Mouse (Mus musculus): ENCODE measurements around the gene Gm13275. TPM values are rescaled to one million over a fixed set of nuclear protein-coding genes. Genes with fewer than 3 reads are reported as not detected.
"Not testable (repeated sequence)": the region's sequence is repeated elsewhere in the genome, so short reads cannot be mapped to it uniquely, and the experiment has no call there.

Gene Gm13275
- total RNA-seq, 2 experiments from 2014 or later: not detected

DNA sequence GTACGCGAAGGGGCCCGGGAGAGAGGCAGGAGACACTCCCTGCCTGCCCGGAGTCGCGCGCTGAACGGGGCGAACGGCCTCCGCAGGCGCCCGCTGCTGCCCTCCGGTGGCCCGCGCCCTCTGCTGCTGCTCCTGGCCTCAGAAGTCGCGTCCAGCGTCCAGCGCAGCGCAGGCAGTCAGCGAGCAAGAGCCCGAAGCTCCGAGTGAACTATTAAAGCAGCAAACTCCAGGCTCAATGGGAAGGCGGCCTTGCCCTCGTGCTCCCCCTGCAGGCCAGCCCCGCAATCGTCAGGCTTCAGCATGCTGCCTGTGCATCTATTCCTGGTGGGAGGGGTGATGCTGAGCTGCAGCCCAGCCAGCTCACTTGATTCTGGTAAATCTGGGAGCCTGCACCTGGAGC lies 3.0 kb upstream of the Gm13275 start, which contains the start of gene Gm13278:
Gene Gm13278, plus strand, starts transcription at position 301 of the 400 bp plus-strand sequence.
- intact Hi-C loops (cut with DNase I): not testable (repeated sequence)

DNA sequence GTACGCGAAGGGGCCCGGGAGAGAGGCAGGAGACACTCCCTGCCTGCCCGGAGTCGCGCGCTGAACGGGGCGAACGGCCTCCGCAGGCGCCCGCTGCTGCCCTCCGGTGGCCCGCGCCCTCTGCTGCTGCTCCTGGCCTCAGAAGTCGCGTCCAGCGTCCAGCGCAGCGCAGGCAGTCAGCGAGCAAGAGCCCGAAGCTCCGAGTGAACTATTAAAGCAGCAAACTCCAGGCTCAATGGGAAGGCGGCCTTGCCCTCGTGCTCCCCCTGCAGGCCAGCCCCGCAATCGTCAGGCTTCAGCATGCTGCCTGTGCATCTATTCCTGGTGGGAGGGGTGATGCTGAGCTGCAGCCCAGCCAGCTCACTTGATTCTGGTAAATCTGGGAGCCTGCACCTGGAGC lies 2.8 kb downstream of the Gm13275 start, which contains the start of gene Gm13279:
Gene Gm13279, plus strand, starts transcription at position 301 of the 400 bp plus-strand sequence.
- DNase-seq; intact Hi-C loops (cut with DNase I): not testable (repeated sequence)

More for the DNA sequence above, 3.0 kb upstream of the Gm13275 start, which contains the start of gene Gm13278:
- DNase-seq: not testable (repeated sequence)

GRCm38 (mm10) chr4:88799365-88799764 lies 5.1 kb downstream of the Gm13275 start, which contains the start of gene Gm13285:
Gene Gm13285, plus strand, starts transcription at chr4:88799665.
- intact Hi-C loops (cut with DNase I); DNase-seq: not testable (repeated sequence)

DNA sequence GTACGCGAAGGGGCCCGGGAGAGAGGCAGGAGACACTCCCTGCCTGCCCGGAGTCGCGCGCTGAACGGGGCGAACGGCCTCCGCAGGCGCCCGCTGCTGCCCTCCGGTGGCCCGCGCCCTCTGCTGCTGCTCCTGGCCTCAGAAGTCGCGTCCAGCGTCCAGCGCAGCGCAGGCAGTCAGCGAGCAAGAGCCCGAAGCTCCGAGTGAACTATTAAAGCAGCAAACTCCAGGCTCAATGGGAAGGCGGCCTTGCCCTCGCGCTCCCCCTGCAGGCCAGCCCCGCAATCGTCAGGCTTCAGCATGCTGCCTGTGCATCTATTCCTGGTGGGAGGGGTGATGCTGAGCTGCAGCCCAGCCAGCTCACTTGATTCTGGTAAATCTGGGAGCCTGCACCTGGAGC lies 8.7 kb downstream of the Gm13275 start, which contains the start of gene Gm13287:
Gene Gm13287, plus strand, starts transcription at position 301 of the 400 bp plus-strand sequence.
- DNase-seq; intact Hi-C loops (cut with DNase I): not testable (repeated sequence)

- intact Hi-C loops (cut with DNase I): not testable (repeated sequence)
Measured at GRCm38 (mm10) chr4:88805231-88805630, 10.9 kb downstream of the Gm13275 start, which contains the start of gene Gm13288. Gene Gm13288, plus strand, starts transcription at chr4:88805531.

GRCm38 (mm10) chr4:88805761-88806160 lies 11.5 kb downstream of the Gm13275 start:
- intact Hi-C loops (cut with DNase I); DNase-seq: not testable (repeated sequence)

More at GRCm38 (mm10) chr4:88805231-88805630, 10.9 kb downstream of the Gm13275 start, which contains the start of gene Gm13288:
- DNase-seq: not testable (repeated sequence)

DNA sequence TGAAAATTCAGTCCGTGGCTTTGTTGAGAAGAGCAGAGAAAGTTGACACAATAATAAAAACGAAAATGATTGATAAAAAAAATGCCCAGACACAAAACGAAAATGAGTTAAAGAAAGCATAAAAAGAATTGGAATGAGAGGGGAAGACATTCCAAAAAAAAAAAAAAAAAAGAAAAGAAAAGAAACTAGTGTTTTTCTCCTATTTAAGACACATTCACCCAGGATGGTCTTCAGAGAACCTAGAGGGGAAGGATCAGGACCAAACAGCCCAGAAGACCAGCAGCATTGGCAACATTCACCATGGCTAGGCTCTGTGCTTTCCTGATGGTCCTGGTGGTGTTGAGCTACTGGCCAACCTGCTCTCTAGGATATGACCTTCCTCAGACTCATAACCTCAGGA lies 21.6 kb downstream of the Gm13275 start, which contains the start of gene Ifna7:
Gene Ifna7, plus strand, starts transcription at position 301 of the 400 bp plus-strand sequence.
- intact Hi-C loops (cut with DNase I): no loop called here
- no peak for DNase-seq

DNA sequence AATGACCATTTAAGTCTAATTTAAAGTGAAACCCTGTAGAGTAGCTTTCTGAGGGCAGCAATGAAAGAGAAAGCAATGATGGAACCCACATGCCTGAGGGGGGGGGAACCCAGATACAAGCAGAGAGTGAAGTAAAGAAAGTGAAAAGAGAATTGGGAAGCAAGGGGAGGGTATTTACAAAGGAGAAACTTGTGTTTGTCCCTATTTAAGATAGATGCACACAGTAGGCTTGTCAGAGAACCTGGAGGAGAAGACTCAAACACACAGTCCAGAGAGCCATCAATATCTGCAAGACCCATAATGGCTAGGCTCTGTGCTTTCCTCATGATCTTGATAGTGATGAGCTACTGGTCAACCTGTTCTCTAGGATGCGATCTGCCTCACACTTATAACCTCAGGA lies 25.4 kb downstream of the Gm13275 start, which contains the start of gene Ifna11:
Gene Ifna11, plus strand, starts transcription at position 301 of the 400 bp plus-strand sequence.
- intact Hi-C loops (cut with DNase I): loop anchor here (2.0 kb wide), 1 partner anchor 137 kb away; the partner anchor contains the start of gene Ifna2
- DNase-seq: no peak

- intact Hi-C loops (cut with DNase I): no loop called here
Measured at GRCm38 (mm10) chr4:88822995-88823394, 28.7 kb downstream of the Gm13275 start.

GRCm38 (mm10) chr4:88827116-88827515 lies 32.8 kb downstream of the Gm13275 start, which contains the start of gene Ifna6:
Gene Ifna6, plus strand, starts transcription at chr4:88827416.
- intact Hi-C loops (cut with DNase I); DNase-seq: not testable (repeated sequence)

More at GRCm38 (mm10) chr4:88822995-88823394, 28.7 kb downstream of the Gm13275 start:
- no peak for DNase-seq

DNA sequence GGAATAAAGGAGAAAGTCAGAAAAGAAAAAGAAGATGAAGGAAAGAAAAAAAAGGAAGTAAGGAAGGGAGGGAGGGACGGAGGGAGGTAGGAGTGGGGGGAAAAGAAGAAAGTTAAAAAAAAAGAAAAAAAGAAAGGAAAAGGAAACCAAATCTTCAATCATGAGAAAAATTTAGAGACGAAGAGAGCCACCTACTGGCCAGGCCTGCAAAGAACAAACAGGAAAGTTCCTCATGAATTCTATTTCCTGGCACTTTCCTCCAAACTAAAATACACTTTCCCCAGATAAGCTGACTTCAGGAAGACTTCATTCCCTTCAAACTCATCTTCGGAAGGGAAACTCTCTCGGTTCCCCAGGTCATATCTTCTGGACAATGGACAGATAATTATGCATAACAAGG lies 36.2 kb downstream of the Gm13275 start:
- intact Hi-C loops (cut with DNase I): no loop called here
- DNase-seq: no peak

DNA sequence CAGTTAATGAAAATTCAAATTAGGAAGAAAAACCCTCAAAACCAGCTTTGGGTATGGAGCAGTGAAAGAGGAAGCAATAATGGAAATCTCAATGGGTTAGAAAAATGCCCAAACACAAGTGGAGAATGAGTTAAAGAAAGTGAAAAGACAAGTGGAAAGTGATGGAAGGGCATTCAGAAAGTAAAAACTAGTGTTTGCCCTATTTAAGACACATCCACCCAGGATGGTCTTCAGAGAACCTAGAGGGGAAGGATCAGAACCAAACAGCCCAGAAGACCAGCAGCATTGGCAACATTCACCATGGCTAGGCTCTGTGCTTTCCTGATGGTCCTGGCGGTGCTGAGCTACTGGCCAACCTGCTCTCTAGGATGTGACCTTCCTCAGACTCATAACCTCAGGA lies 40.9 kb downstream of the Gm13275 start, which contains the start of gene Ifna5:
Gene Ifna5, plus strand, starts transcription at position 301 of the 400 bp plus-strand sequence.
- intact Hi-C loops (cut with DNase I): not testable (repeated sequence)

GRCm38 (mm10) chr4:88838828-88839227 lies 44.5 kb downstream of the Gm13275 start:
- no peak for DNase-seq

More for the DNA sequence above, 40.9 kb downstream of the Gm13275 start, which contains the start of gene Ifna5:
- not testable (repeated sequence) for DNase-seq

GRCm38 (mm10) chr4:88840058-88840457 lies 45.8 kb downstream of the Gm13275 start:
- DNase-seq: no peak
- intact Hi-C loops (cut with DNase I): no loop called here

More at GRCm38 (mm10) chr4:88838828-88839227, 44.5 kb downstream of the Gm13275 start:
- intact Hi-C loops (cut with DNase I): no loop called here

- intact Hi-C loops (cut with DNase I): no loop called here
- DNase-seq: no peak
Measured at GRCm38 (mm10) chr4:88841438-88841911, 47.2 kb downstream of the Gm13275 start, which contains the start of gene Ifna4. Gene Ifna4, plus strand, starts transcription at chr4:88841861.

Other genes starting within 250 kb of the Gm13275 start
- gene Ifna15, start 236.2 kb upstream of the Gm13275 start, total RNA-seq (2021): not detected
- not detected for gene Ifna14, start 222.7 kb upstream of the Gm13275 start, total RNA-seq (2021)
- not detected for gene Ifna9, start 202.1 kb upstream of the Gm13275 start, total RNA-seq (2021)
- gene Ifna12, start 191.1 kb upstream of the Gm13275 start, total RNA-seq (2021): not detected
- gene C87499, start 160.1 kb upstream of the Gm13275 start, total RNA-seq (2021): not detected
- gene Ifna13, start 150.0 kb upstream of the Gm13275 start, total RNA-seq (2021): not detected
- not detected for gene Ifna16, start 117.6 kb upstream of the Gm13275 start, total RNA-seq (2021)
- gene Ifna2, start 110.6 kb upstream of the Gm13275 start, total RNA-seq (2021): not detected
- gene Ifnab, start 103.1 kb upstream of the Gm13275 start, total RNA-seq (2021): not detected
- gene Gm26566, start 72.7 kb upstream of the Gm13275 start, total RNA-seq (2021): under 1 TPM in 1 of 2 experiments, not detected in 1; 0.42 TPM
- 10 to 100 TPM; 43.9 to 50.4 TPM for gene Klhl9, start 72.0 kb upstream of the Gm13275 start, total RNA-seq (2021)
- not detected for gene Gm13271, start 39.6 kb upstream of the Gm13275 start, total RNA-seq (2021)
- not detected for gene Gm13283, start 34.4 kb upstream of the Gm13275 start, total RNA-seq (2021)
- not detected for gene Gm13290, start 20.7 kb upstream of the Gm13275 start, total RNA-seq (2021)
- not detected for gene Gm13289, start 17.6 kb upstream of the Gm13275 start, total RNA-seq (2021)
- not detected for gene Gm13272, start 14.6 kb upstream of the Gm13275 start, total RNA-seq (2021)
- gene Ifnz, start 12.4 kb upstream of the Gm13275 start, total RNA-seq (2021): not detected
- gene Gm13276, start 8.8 kb upstream of the Gm13275 start, total RNA-seq (2021): not detected
- not detected for gene Gm13277, start 5.9 kb upstream of the Gm13275 start, total RNA-seq (2021)
- not detected for gene Gm13278, start 2.9 kb upstream of the Gm13275 start, total RNA-seq (2021)
- gene Gm13279, start 2.9 kb downstream of the Gm13275 start, total RNA-seq (2021): not detected
- gene Gm13285, start 5.2 kb downstream of the Gm13275 start, total RNA-seq (2021): not detected
- not detected for gene Gm13287, start 8.8 kb downstream of the Gm13275 start, total RNA-seq (2021)
- not detected for gene Gm13288, start 11.0 kb downstream of the Gm13275 start, total RNA-seq (2021)
- not detected for gene Ifna7, start 21.7 kb downstream of the Gm13275 start, total RNA-seq (2021)
- gene Ifna11, start 25.5 kb downstream of the Gm13275 start, total RNA-seq (2021): not detected
- not detected for gene Ifna6, start 32.9 kb downstream of the Gm13275 start, total RNA-seq (2021)
- gene Ifna5, start 41.0 kb downstream of the Gm13275 start, total RNA-seq (2021): not detected
- gene Ifna4, start 47.4 kb downstream of the Gm13275 start, total RNA-seq (2021): not detected
- not detected for gene Ifna1, start 55.6 kb downstream of the Gm13275 start, total RNA-seq (2021)
- gene Ifne, start 85.7 kb downstream of the Gm13275 start, total RNA-seq (2021): not detected

Measured in gastrocnemius, postnatal 36 days (tissue).